Mouse (Mus musculus) MEL-GATA-1-ER (cell line): ENCODE measurements at regions not wholly inside any gene's neighbourhood (a gene's known extent, or its start where the extent isn't known, plus 50 kb on each side); places are given as distances from the start of the nearest gene placed in this dataset.
A peak's percentile ranks its signal among the peaks of the same experiment; 100 is the strongest.

ENCODE experiments used
- DNase-seq: peaks from one replicate; pipeline ENCODE4 v3.0.0-alpha.2; 2012; ENCODE audit warnings: low read depth; ENCODE audit errors: extremely low read depth

DNA sequence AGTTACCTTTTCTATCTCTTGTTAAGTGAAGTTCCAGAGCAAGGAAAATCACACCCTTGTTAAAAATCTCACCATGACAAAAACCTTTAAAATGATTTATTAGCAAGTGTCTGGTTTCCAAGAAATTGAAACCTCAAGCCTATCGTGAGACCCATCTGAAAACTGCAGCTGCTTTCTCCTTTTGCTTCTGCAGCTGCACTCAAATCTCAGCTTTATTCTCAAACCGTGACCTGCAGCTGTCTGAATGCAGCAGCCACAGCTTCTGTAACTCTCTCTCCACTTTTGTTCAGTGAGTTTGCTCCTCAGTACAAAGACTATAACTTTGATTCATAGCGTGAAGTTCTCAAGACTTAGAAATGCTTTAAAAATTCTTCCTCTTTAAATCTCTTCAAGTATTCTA lies 713.3 kb upstream of the Pom121l12 start:
- DNase-seq, result no peak

DNA sequence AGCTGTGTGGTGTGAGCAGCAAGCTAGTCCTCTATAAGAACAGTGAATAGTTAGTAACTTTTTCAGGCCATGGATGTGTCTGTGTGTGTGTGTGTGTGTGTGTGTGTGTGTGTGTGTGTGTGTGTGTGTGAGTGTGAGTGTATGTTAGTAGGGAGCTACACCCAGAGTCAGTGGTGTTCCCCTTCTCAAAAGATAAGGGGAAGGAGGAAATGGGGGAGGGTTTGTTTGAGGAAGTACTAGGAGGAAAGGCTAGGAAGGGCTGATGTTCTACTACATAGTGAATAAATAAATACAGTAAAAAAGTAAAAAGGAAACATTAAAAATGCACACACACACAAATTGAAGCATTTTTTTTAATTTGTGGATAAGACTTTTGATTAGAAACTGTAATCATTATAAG lies 705.8 kb upstream of the Pom121l12 start:
- peak; percentile 72 for DNase-seq
